Mouse (Mus musculus) G1E (cell line): Measurements from ENCODE around the gene 1700102P08Rik.

Experiments
- CTCF ChIP-seq: IDR thresholded peaks from 2 replicates; pipeline ENCODE4 v1.5.1; 2012; ENCODE audit warnings: low read depth, low read length, inconsistent platforms, mixed read lengths
- GATA1 ChIP-seq: IDR thresholded peaks from 2 replicates; pipeline ENCODE4 v1.6.1; 2012; ENCODE audit warnings: borderline replicate concordance, low read length, inconsistent platforms, mixed read lengths
- POLR2AphosphoS5 ChIP-seq: IDR thresholded peaks from 2 replicates; pipeline ENCODE4 v1.6.1; 2012; ENCODE audit warnings: low read depth, low read length, inconsistent platforms; ENCODE audit not compliant: insufficient replicate concordance
- TAL1 ChIP-seq: conservative IDR thresholded peaks from 2 replicates; pipeline ENCODE4 v1.6.1; 2012; ENCODE audit warnings: low read depth, low read length, inconsistent platforms, mixed read lengths

GRCm38 (mm10) chr9:108394191-108394590, 1.6 kb downstream of the 1700102P08Rik start:
- TF ChIP-seq CTCF (no peak), GATA1 (no peak), TAL1 (no peak), POLR2AphosphoS5 (no peak)
